Mouse (Mus musculus) MEL (cell line): ENCODE measurements at regions not wholly inside any gene's neighbourhood (a gene's known extent, or its start where the extent isn't known, plus 50 kb on each side); places are given as distances from the start of the nearest gene placed in this dataset.

ENCODE experiments used
- DNase-seq: peaks from one replicate; pipeline ENCODE4 v3.0.0; 2011; ENCODE audit warnings: low read depth, low spot score
- H3K27ac ChIP-seq: 2 replicates; pipeline ENCODE4 v1.5.1; 2012; ENCODE audit warnings: low read depth, mild to moderate bottlenecking, control low read depth, low read length, moderate library complexity; ENCODE audit not compliant: control insufficient read depth
- H3K27me3 ChIP-seq, 2 experiments: fragments of 150-350 bp in 1 of 2; sonication (generic) in 1 of 2; 2 replicates each; pipeline ENCODE4 v1.6.1; 2012; ENCODE audit warnings: low read length in 2 of 2, mild to moderate bottlenecking in 2 of 2, improper control_type of control experiment in 1 of 2, moderate library complexity in 1 of 2; ENCODE audit not compliant: insufficient read depth in 2 of 2, control insufficient read depth in 1 of 2
- H3K36me3 ChIP-seq, 2 experiments: 2 replicates each; pipeline ENCODE4 v1.6.1; 2012 to 2014; ENCODE audit warnings: low read length in 2 of 2, improper control_type of control experiment in 1 of 2, inconsistent platforms in 1 of 2, mild to moderate bottlenecking in 1 of 2; ENCODE audit not compliant: insufficient read depth in 2 of 2, control insufficient read depth in 1 of 2
- H3K4me1 ChIP-seq, 2 experiments: fragments of 150-350 bp in 1 of 2; sonication (generic) in 1 of 2; 2 replicates each; pipeline ENCODE4 v1.6.1; 2012; ENCODE audit warnings: low read length in 2 of 2, improper control_type of control experiment in 1 of 2, mild to moderate bottlenecking in 1 of 2; ENCODE audit not compliant: insufficient read depth in 2 of 2, control insufficient read depth in 1 of 2
- H3K4me3 ChIP-seq, 2 experiments: fragments of 150-350 bp in 1 of 2; sonication (generic) in 1 of 2; 2 replicates each; pipeline ENCODE4 v1.5.1; 2012; ENCODE audit warnings: low read depth in 2 of 2, low read length in 2 of 2, mild to moderate bottlenecking in 2 of 2, moderate library complexity in 2 of 2, control low read depth in 1 of 2, improper control_type of control experiment in 1 of 2; ENCODE audit not compliant: control insufficient read depth in 1 of 2, insufficient read depth in 1 of 2
- H3K79me2 ChIP-seq: 2 replicates; pipeline ENCODE4 v1.6.1; 2012; ENCODE audit warnings: mild to moderate bottlenecking, low read length, moderate library complexity; ENCODE audit not compliant: control insufficient read depth, poor library complexity, insufficient read depth
- H3K9ac ChIP-seq: 2 replicates; pipeline ENCODE4 v1.6.1; 2012; ENCODE audit warnings: low read depth, mild to moderate bottlenecking, control low read depth, low read length, moderate library complexity; ENCODE audit not compliant: control insufficient read depth, poor library complexity, severe bottlenecking
- H3K9me3 ChIP-seq: fragments of 150-350 bp; sonication (generic); replicated peaks from 2 replicates; pipeline ENCODE4 v1.6.1; 2012; ENCODE audit warnings: mild to moderate bottlenecking, low read length, improper control_type of control experiment, moderate library complexity; ENCODE audit not compliant: insufficient read depth
- BHLHE40 ChIP-seq: IDR thresholded peaks from 2 replicates; pipeline ENCODE4 v1.6.1; 2012; ENCODE audit warnings: low read depth, mild to moderate bottlenecking, inconsistent platforms, low read length, improper control_type of control experiment, borderline replicate concordance
- CHD1 ChIP-seq: IDR thresholded peaks from 2 replicates; pipeline ENCODE4 v1.6.1; 2012; ENCODE audit warnings: low read depth, mild to moderate bottlenecking, inconsistent platforms, low read length, improper control_type of control experiment
- CTCF ChIP-seq, 3 experiments: IDR thresholded peaks in 2 of 3; conservative IDR thresholded peaks in 1 of 3; 2 replicates each; pipeline ENCODE4 v1.5.1; 2011 to 2012; ENCODE audit warnings: low read length in 3 of 3, low read depth in 2 of 3, mild to moderate bottlenecking in 2 of 3, improper control_type of control experiment in 1 of 3, inconsistent platforms in 1 of 3, mixed read lengths in 1 of 3, moderate library complexity in 1 of 3; ENCODE audit not compliant: control insufficient read depth in 1 of 3, insufficient read depth in 1 of 3, poor library complexity in 1 of 3, severe bottlenecking in 1 of 3
- KAT2A ChIP-seq: conservative IDR thresholded peaks from 2 replicates; pipeline ENCODE4 v1.6.1; 2012; ENCODE audit warnings: low read depth, low read length, improper control_type of control experiment, inconsistent platforms
- MAFK ChIP-seq: IDR thresholded peaks from 2 replicates; pipeline ENCODE4 v1.6.1; 2011; ENCODE audit warnings: low read depth, mild to moderate bottlenecking, low read length, improper control_type of control experiment, borderline replicate concordance
- MAX ChIP-seq: IDR thresholded peaks from 2 replicates; pipeline ENCODE4 v1.6.1; 2011; ENCODE audit warnings: low read length, improper control_type of control experiment
- MAZ ChIP-seq: IDR thresholded peaks from 2 replicates; pipeline ENCODE4 v1.6.1; 2012; ENCODE audit warnings: low read depth, mild to moderate bottlenecking, inconsistent platforms, low read length, improper control_type of control experiment
- MEF2A ChIP-seq: IDR thresholded peaks from 2 replicates; pipeline ENCODE4 v1.6.1; 2014; ENCODE audit warnings: low read depth, mild to moderate bottlenecking, inconsistent platforms, low read length, improper control_type of control experiment; ENCODE audit not compliant: poor library complexity, insufficient replicate concordance, severe bottlenecking; ENCODE audit errors: extremely low read depth
- MYB ChIP-seq: IDR thresholded peaks from 2 replicates; pipeline ENCODE4 v1.6.1; 2011; ENCODE audit warnings: mild to moderate bottlenecking, low read depth, low read length, improper control_type of control experiment
- POLR2A ChIP-seq, 2 experiments: IDR thresholded peaks; 2 replicates each; pipeline ENCODE4 v1.6.1; 2011 to 2012; ENCODE audit warnings: low read length in 2 of 2, mild to moderate bottlenecking in 2 of 2, control low read depth in 1 of 2, improper control_type of control experiment in 1 of 2, low read depth in 1 of 2, moderate library complexity in 1 of 2; ENCODE audit not compliant: control insufficient read depth in 1 of 2, insufficient read depth in 1 of 2, poor library complexity in 1 of 2
- POLR2AphosphoS2 ChIP-seq: IDR thresholded peaks from 2 replicates; pipeline ENCODE4 v1.6.1; 2011; ENCODE audit warnings: low read length, improper control_type of control experiment
- RAD21 ChIP-seq: IDR thresholded peaks from 2 replicates; pipeline ENCODE4 v1.6.1; 2011; ENCODE audit warnings: mild to moderate bottlenecking, low read depth, low read length, improper control_type of control experiment
- SMC3 ChIP-seq: IDR thresholded peaks from 2 replicates; pipeline ENCODE4 v1.6.1; 2011; ENCODE audit warnings: low read depth, low read length, improper control_type of control experiment
- TBP ChIP-seq: IDR thresholded peaks from 2 replicates; pipeline ENCODE4 v1.8.0; 2011; ENCODE audit warnings: low read depth, low read length, improper control_type of control experiment
- TCF12 ChIP-seq: IDR thresholded peaks from 2 replicates; pipeline ENCODE4 v1.6.1; 2014; ENCODE audit warnings: low read depth, mild to moderate bottlenecking, inconsistent platforms, low read length, improper control_type of control experiment, moderate library complexity
- ZC3H11A ChIP-seq: IDR thresholded peaks from 2 replicates; pipeline ENCODE4 v1.6.1; 2012; ENCODE audit warnings: low read depth, mild to moderate bottlenecking, inconsistent platforms, low read length, improper control_type of control experiment
- ZNF384 ChIP-seq: IDR thresholded peaks from 2 replicates; pipeline ENCODE4 v1.6.1; 2012; ENCODE audit warnings: low read depth, mild to moderate bottlenecking, inconsistent platforms, low read length, improper control_type of control experiment

DNA sequence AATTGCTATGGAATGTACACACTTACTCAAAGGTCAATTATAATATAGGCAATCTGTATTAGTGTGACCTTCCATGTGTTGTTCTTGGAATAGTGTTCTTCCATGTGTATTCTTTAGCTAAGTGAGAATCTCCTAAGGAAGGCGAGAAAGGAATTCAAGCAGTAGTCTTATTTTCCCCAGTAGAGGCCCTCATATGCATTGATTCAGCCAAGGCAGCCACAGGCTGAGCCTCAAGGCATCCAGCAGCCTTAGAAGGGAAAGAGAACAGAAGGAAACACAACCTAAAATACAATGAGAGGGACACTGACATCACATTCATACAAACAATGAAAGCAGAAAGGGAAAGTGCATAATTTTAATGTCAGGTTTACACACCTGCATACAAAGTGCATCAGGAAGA is 541.4 kb upstream of the Got2 start:
- Histone ChIP-seq H3K27me3 (no peaks in the 10 kb centered on the region), H3K36me3 (no peaks in the 10 kb centered on the region), H3K9ac (no peak overlapping the region), H3K4me3 (no peak overlapping the region), H3K27ac (no peak overlapping the region), H3K79me2 (no peaks in the 10 kb centered on the region), H3K4me1 (no peaks in the 10 kb centered on the region)
- DNase-seq: no peak
- no peak for TF ChIP-seq TCF12
- no peak for TF ChIP-seq ZNF384
- TF ChIP-seq CTCF (IDR thresholded peaks at IDR 0.05 in 2 of 3, conservative IDR thresholded peaks at IDR 0.05 in 1 of 3; ENCODE audit: control insufficient read depth in 1 of 3, insufficient read depth in 1 of 3, low read depth in 2 of 3, low read length in 3 of 3, poor library complexity in 1 of 3, severe bottlenecking in 1 of 3): no peak
- no peak for TF ChIP-seq POLR2A (IDR thresholded peaks at IDR 0.05; ENCODE audit: control insufficient read depth in 1 of 2, insufficient read depth in 1 of 2, low read depth in 1 of 2, low read length in 2 of 2, poor library complexity in 1 of 2)
- no peak for TF ChIP-seq KAT2A
- TF ChIP-seq POLR2AphosphoS2: no peak
- no peak for TF ChIP-seq CHD1
- TF ChIP-seq TBP: no peak
- TF ChIP-seq RAD21: no peak; the same call in 1 of the 2 replicates
- TF ChIP-seq MAX: no peak
- no peak for TF ChIP-seq SMC3
- TF ChIP-seq, all 39 proteins: peak for 0
- no peaks in the 10 kb centered on the region for H3K9me3 ChIP-seq

- H3K9me3 ChIP-seq: no peaks in the 10 kb centered on the region
- H3K9ac ChIP-seq: no peak overlapping the region
- no peak overlapping the region for H3K4me3 ChIP-seq
- no peaks in the 10 kb centered on the region for H3K36me3 ChIP-seq
- no peak overlapping the region for H3K27ac ChIP-seq
- TF ChIP-seq MAZ (no peak), SMC3 (peak; percentile 51), ZC3H11A (peak; percentile 41), MEF2A (no peak), CTCF (IDR thresholded peaks at IDR 0.05 in 2 of 3, conservative IDR thresholded peaks at IDR 0.05 in 1 of 3; ENCODE audit: control insufficient read depth in 1 of 3, insufficient read depth in 1 of 3, low read depth in 2 of 3, low read length in 3 of 3, poor library complexity in 1 of 3, severe bottlenecking in 1 of 3) (peak in 2 of 3 experiments; percentile 48 to 50; a peak in 4 of 6 replicates), MYB (no peak), BHLHE40 (no peak), MAFK (no peak), POLR2A (IDR thresholded peaks at IDR 0.05; ENCODE audit: control insufficient read depth in 1 of 2, insufficient read depth in 1 of 2, low read depth in 1 of 2, low read length in 2 of 2, poor library complexity in 1 of 2) (no peak), RAD21 (peak; percentile 53), KAT2A (no peak)
- TF ChIP-seq, all 39 proteins: peak for 4
- H3K27me3 ChIP-seq: no peaks in the 10 kb centered on the region
- H3K79me2 ChIP-seq: no peaks in the 10 kb centered on the region
- no peaks in the 10 kb centered on the region for H3K4me1 ChIP-seq
- DNase-seq: peak; percentile 14
Observed at GRCm38 (mm10) chr8:96426900-96427299, 538.6 kb upstream of the Got2 start.
